In the genomic region with DNA sequence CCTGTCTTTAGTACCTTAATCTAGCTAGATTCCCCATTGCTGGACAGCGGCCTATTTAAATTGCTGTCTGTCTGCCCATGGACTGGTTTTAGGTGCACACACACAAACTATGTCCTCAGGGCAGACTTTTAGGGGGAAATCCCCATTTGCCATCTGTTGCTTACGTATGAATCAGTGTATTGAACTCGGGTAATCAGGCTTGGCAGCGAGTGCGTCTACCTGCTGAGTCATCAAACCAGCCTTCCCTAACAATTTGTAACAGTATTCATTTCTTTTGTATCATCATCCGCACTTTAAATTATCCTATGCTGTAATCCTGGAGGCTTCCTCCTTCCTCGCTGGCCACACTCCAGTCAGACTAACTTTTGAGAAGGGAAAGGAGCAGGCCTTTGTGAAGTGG, we compare ENCODE assay signal across 24 mouse cellular contexts. TPM values are rescaled to one million over a fixed set of nuclear protein-coding genes. Genes with fewer than 3 reads are reported as not detected.
"Had no signal": no experiment of that assay in that cellular context is flagged by ENCODE, and none has a peak within 500 bp of the region (broad histone marks: within the 10 kb centered on the region; RNA-seq: fewer than 3 reads in every experiment).

No protein-coding gene starts in this region.

- H3K9ac ChIP-seq: limb, embryonic 15.5 days; liver, embryonic 12.5 days; lung, embryonic 14.5 days; neural tube, embryonic 15.5 days had no signal

- H3K27me3 ChIP-seq: limb, embryonic 15.5 days; liver, embryonic 12.5 days; neural tube, embryonic 15.5 days had no signal

- ATAC-seq: liver, embryonic 12.5 days had no signal

- H3K36me3 ChIP-seq: limb, embryonic 15.5 days; liver, embryonic 12.5 days; neural tube, embryonic 15.5 days had no signal

- H3K4me1 ChIP-seq: limb, embryonic 15.5 days; liver, embryonic 12.5 days; neural tube, embryonic 15.5 days had no signal

- H3K9me3 ChIP-seq: limb, embryonic 15.5 days; liver, embryonic 12.5 days; neural tube, embryonic 15.5 days had no signal

- H3K27ac ChIP-seq: kidney, postnatal 0 days; limb, embryonic 15.5 days; liver, embryonic 12.5 days; macrophage; neural tube, embryonic 15.5 days had no signal

- DNase-seq: kidney, postnatal 36 days; layer of hippocampus, adult 9-11 months; lung, embryonic 14.5 days; lung, postnatal 10 days; midbrain, embryonic 14.5 days; right cerebral cortex, postnatal 14 days; thymus, postnatal 36 days had no signal

- H3K4me2 ChIP-seq: limb, embryonic 15.5 days; liver, embryonic 12.5 days; lung, embryonic 14.5 days; neural tube, embryonic 15.5 days had no signal

- H3K4me3 ChIP-seq: limb, embryonic 15.5 days; liver, embryonic 12.5 days; myocyte; neural tube, embryonic 15.5 days had no signal

RNA-seq across cellular contexts. Expression of a gene that starts 28.4 kb away (rescaled TPM):
- total RNA-seq: layer of hippocampus, adult 18-20 months; layer of hippocampus, postnatal 36 days; left cerebral cortex, adult 8-10 months; left cerebral cortex, postnatal 25 days; megakaryocyte-erythroid progenitor cell, adult 5-6 weeks had no signal
- polyA plus RNA-seq: kidney, postnatal 0 days; limb, embryonic 11.5 days; limb, embryonic 15.5 days; liver, embryonic 12.5 days; liver, embryonic 16.5 days; lung, embryonic 14.5 days; macrophage; midbrain, embryonic 14.5 days; myocyte; neural tube, embryonic 11.5 days; neural tube, embryonic 15.5 days; spleen, adult 2 months; stomach, embryonic 16.5 days; thymus, postnatal 0 days had no signal

RNA-seq across cellular contexts. Expression of a gene that starts 49.9 kb away (rescaled TPM):
- total RNA-seq: layer of hippocampus, adult 18-20 months; left cerebral cortex, postnatal 25 days had no signal
- polyA plus RNA-seq: midbrain, embryonic 14.5 days; myocyte had no signal
